Mouse (Mus musculus) cerebellum, adult 11-12 months (tissue): ENCODE data around the gene Cd247.
A peak's percentile ranks its signal among the peaks of the same experiment; 100 is the strongest.

Source experiments
- DNase-seq: peaks from one replicate; pipeline ENCODE4 v3.0.0; 2022

Gene Cd247

DNA sequence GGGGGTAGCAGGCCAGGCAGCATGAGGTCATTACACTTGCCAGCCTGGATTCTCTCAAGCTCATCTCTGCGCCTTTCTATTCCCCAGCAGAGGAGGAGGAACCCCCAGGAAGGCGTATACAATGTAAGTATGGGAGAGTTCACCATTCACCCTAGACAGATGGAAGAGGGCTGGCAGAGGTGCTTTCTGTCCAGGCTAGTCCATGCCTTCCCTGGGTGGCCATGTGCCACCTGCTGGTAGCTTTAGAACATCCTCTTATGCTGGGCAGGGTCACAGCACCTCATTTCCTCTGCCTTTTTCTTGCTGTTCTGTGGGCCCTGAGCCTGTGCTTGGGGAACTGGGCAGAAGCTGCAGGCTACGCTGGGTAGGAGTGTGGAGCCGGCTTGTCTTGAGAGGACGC, 69.9 kb downstream of the Cd247 start:
- no peak for DNase-seq

DNA sequence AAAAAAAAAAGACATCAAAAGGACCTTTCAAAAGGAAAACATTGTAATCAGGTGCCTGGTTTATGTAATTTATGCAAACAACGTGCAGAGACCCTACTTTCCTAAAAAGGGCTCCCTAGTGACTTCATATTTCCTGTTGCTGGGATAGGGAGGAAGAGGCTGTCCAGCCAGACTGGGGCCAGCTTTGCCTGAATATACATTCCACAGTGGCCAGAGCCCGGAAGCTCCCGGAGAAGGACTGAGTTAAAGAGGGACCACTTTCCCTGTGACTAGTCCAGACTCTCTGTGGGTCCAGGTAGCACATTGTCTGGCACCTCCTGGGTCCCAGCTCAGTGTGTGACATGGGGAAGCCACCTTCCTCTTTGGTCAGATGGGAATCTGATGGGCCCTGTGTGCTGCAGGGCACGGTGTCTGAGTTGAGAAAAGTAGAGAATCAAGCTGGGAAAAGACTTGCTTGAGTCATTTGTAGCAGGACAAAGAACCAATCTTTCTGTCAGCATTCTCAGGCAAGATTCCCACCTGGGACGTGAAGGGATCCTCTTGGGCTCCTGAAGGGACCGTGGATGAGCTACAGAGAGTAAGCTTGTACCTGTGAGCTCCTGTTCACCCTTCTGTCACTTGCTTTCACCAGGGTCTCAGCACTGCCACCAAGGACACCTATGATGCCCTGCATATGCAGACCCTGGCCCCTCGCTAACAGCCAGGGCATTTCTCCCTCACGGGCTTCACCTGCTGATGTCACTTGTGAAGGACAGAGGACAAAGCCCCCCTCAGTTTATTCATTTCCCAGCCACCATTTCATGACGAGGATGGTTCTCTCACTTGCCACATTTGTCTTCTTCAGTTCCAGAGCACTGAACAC, 72.1 kb downstream of the Cd247 start:
- DNase-seq: no peak

DNA sequence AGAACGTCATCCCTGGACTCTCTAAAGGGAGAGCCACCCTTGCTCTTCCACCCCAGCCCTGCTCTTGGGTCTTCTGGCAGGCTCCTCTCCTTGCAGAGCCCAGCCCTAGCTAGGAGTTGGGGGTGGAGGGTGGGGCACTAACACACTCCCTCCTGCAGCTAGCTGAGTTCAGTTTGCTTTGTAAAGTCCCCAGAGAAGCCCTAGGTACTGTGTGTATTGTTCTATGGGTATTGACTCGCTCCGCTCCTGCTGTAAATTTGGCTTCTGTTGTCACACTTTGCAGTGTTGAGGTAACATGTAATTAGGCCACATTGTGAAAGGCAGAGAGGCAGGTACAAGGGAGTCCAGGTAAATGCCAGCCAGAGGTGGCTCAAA, 72.7 kb downstream of the Cd247 start:
- no peak for DNase-seq

DNA sequence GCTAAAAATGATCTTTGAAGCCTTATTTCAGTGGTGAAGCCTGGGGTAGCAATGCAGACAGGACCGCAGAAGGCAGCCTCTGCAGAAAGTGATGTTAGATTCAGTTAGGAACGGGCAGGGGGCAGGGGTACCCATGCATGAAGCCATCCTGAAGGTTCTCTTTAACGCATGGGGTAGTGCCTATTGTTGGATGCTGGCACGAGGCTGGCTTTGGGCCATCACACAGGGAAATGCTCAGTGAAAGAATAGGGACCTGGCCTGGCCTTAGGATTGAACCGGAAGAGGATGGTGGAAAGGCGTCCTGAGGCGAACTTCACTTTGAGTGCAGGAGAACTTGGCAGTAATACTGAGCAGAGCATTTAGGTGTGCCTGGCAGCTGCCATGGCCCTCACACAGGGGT, 73.6 kb downstream of the Cd247 start:
- DNase-seq: no peak

DNA sequence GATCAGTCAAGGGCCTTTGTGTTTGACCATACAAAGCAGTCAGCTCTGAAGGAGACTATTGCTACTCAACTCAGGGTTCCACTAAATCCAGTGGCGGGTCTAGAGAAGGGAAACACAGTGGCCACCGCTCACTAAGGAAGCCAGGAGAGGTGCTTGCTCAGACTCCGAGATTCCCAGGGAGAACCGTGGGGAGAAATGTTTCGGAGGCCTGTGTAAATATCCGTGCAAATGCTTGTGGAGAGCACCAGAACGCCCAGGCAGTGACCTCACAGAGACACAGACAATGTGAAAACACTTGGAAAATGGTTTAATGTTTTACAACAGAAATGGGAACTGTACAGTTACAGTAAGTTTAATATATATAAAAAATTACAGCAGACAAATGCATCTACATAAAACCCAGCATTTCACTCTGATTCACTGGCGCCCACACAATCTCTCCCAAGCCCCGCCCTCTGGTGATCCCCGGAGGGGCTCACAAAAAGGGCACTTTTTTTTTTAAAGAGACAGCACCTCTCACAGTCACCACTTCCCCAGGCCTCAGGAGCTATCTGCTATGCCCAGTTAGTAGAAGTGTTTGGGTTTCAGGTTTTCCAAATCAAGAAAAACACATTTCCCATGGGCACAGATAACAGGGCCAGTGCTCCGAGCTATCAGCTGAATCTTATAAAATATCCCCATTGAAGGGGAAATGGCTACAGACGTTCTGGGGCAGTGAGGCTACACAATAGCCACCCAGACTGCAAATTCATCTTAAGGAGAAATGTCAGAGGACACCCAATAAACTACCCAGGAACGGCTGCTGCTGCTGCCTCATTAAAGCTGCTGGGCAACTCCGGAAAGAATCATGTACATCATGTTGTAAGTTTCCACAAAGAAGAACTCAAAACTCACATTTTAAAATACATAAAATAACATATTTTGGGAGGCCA, 76.6 kb downstream of the Cd247 start:
- DNase-seq: no peak

DNA sequence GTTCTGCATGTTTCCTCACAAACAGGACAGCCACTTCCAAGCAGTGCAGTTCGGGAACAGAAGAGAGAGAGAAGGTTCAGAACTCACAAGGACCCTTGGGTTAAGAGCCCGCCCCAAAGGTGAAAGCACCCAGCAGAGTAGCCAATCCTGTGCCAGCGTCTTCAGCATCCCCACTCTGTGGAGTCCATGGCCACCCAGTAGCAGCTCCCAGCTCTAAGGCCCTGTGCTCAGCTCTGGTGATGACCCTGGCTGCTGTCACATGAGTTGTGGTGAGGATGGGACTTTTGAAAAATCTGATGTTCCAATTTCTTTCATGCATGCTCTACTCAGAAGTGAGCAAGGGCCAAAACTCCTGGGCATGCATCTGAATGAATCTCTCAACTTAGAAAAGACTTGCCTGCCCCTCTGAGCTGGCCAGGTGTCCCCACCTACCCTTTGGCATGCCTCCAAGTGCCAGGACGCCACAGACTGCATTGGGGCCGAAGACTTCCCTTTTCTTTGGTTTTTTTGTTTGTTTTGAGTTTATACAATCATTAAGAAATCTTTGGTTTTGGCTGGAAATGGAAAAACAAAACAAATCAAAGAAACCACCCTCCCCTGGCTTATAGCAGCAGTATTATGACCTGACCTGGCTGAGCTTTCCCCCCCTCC, 78.3 kb downstream of the Cd247 start:
- DNase-seq: no peak

DNA sequence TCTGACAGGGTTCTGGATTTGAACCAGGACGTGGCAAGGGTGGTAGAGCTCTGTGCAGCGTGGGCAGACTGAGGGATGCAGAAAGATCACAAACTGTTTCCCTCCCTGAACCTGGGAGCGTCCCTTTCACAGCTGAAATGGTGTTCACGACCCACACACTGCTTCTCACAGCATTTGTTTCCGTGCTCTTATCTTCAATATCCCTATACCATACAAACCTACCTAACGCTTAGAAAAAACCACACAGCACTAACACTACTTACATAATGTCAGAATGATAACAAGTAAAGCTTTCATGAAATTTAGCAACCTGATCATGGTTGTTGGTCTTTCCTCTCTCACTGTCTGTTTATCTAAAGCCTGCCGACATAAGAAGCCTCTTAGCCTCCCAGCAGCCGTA, 80.2 kb downstream of the Cd247 start:
- DNase-seq: no peak

DNA sequence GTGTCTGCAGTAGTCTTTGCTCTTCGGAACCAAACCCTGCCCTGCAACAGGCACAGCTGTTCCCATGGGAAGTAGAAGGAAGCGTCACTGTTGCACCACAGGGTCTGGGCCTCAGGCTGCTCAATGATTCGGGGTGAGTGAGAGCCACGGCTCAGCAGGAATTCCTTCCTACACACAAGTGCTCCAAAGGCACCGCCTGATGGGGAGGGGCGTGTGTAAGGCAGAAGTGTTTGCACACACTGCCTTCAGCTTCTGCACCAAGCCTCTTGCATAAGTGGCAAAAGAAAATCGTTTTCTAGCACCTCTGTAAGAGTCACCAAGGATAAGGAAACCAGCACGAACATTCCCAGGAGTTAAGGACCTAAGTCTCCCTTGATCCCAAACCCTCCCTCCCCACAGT, 86.2 kb downstream of the Cd247 start:
- DNase-seq: no peak

DNA sequence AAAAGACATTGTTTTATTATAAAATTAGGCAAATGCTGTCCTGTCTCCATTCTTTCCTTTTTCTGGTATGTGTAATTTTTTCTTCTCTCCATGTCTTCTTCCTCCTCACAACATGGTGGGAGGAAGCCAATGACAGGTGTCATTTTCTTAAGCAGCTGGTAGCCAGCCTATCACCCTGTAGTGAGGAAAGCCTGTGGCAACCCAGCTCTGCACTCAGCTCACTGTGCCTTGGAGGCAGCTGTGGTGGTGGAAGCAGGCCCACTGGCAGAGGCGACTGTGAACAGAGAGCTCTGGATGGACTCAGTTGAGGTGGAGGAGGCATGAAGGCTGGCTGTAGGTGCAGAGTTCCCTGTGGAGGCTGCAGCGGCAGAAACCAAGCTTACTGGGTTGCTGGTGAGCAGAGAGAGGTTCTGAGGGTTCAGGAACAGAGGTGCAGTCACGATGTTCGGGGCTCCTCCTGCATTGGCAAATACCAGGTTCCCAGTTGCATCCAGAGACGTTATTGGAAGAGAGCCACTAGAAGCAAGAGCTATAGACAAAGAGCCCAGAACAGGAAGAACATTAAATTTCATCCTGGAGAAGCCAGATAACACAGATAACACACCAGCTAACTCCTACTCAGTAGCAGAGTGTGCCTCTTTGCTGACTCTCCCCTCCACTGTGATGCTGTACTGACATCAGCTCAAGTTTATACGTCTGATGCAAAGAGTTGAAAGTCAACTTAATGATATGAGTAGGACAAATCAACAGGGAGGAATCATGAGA, 87.2 kb downstream of the Cd247 start:
- DNase-seq: no peak

DNA sequence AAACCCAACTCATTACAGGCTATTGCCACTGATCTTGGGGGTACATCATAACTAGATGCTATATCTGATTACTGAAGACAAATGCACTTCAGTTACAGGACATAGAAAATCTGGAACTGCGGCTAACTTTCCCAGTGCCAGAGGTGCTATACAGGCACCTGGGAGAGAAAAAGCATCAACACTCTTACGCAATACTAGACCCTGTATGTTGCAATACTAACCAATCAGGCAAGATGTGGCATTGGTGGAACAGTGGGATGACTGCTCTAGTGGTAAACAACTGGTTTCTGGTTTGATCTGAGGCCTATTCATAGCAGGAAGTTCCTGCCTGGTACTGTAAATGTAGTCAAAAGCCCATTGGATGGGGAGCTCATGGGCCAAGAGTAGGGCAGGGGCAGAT, 90.3 kb downstream of the Cd247 start:
- no peak for DNase-seq

DNA sequence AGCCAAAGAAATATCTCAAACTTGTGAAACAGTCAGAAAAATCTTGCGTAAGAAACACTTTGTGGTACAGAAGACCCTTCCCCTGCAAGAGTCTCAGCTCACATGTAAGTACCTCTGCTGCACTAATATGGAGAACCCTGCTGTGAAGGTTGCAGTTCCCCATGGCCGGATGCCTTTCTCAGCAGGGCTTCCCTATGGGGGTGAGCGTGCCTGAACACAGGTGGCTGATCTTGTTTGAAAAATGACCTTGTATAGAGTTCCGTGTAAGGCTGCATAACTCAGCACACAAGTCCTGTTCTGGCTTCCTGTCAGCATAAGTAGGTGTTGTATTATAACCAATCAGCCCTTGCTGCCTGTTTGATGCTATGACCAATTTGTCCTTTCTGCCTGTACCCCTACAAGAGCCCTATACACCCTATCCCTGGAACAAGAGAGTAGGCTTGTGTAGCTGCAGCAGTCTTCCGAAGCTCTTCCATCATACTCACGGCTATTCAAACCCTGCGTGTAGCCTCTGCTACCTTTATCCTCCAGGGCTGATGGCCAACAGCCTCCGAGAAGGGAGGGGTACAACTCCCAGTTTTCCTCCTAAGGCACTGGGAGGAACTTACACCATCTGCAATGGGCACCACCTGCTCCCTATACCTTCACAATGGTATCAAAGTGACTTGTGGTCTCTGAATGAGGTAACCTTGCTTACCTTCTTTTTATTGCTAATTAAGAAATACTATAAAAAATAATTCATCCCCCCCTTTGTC, 93.8 kb downstream of the Cd247 start:
- DNase-seq: peak; percentile 22

DNA sequence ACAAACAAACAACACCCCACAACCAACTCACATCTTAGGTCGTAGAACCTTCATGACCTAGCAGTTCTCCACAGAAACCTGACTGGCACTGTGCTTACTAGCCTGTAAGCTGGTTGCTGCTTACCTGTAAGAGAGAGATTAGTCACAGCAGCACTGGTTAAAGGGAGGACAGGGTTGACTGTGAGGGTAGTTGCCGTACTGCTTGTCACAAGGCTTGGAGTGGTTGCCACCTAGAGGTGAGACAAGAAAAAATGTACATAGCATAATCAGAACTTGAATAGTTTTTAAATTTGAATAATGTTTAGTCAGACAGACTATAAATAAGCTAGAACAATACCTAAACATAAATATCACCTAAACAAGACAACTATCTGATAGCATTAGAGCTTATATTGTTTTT, 103.2 kb downstream of the Cd247 start:
- DNase-seq: no peak

DNA sequence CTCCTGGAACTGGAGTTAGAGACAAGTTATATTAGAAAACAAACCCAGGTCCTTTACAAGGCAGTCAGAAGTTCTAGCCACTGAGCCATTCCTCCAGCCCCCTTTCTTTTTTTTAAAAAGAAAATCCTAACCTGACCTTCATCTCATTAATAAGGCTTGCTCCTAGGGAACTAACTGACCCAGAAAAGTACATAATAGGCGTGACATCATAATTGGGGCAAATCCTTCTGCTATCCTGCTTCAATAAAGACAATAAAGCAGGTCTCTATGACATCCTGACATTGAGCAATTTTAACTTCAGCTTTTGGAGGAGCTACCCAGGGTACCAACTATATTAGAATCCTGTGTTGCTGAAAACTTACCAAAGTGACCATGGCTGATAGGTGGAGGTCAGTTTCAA, 115.1 kb downstream of the Cd247 start:
- DNase-seq: no peak

DNA sequence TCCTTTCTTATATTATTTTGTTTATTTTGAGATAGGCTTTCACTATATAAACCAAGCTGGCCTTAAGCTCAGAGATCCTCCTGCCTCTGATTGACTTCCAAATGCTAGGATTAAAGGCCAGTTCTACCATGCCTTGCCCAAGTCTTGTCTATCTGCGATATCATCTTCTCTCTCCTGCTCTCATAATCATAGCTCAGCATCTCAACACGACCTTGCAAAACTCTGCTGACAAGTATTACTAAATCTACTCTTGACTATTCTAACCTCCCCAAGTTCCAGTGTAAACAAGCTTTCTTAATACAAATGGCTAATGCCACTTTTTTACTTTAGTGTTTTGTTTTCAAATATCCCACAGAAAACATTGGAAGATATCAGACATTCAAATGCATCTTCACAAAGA, 119.7 kb downstream of the Cd247 start:
- DNase-seq: no peak

DNA sequence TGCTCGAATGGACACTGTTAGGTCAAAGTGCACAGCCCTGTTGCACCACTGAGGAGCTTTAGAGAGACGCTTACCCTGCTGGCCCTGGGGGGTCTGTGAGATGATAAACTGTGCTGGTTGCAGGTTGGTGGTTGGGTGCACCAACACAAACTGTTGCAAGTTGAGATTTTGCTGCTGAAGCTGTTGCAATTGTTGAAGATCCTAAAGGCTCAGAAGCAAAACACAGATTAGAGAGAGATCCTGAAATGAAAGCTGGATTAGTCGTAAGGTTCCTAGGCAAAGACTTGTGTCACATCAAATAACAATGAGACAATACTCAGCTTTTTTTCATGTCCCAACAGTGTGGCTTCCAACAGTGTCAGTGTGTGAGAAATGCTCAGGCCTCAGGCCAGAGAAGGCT, 120.3 kb downstream of the Cd247 start:
- DNase-seq: no peak

DNA sequence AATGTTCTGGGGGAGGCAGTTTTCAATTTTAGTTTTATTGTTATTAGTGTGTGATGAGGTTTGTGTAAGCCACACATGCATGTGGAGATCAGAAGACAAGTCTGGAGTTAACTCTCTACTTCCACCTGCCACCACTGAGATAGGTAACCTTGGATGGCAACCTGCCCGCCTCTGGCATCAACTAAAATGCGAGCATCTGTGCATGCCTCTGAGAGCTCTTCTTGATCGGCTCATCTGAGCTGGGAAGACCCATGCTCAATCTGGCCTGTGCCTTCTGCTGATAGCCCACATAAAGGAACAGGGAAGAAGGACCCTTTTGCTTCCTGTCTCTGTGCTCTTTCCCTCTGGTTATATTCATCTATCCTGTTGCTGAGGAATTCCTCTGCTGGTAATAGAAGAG, 121.0 kb downstream of the Cd247 start:
- peak; percentile 79 for DNase-seq

DNA sequence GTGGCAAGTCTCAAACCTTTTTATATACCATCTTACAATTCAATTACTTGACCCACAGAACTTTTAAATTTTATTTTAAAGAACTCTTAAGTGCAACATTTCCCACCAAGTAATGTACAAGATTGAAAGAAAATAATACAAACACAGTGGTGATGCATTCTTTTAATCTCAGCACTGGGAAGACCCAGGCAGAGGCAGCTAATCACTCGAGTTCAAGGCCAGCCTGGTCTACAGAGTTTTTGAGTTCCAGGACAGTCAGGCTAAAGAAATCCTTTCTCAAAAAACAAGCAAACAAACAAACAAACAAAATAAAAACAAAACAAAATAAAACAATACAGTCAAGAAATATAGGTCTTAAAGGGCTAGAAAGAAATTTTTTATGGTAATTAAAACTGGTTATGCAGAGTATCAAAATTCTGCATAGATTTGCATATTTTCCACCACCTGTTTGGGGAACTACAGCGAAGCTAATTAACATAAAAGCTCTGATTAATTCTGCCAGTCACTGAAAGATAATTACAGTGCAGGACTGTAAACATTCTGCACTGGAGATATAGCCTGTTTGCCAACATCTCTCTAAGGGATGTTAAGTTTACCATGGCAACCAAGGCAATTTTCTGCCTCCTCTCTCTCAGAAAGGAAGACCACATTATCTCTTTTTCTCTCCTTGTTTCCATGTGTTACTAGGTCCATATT, 125.4 kb downstream of the Cd247 start:
- no peak for DNase-seq

DNA sequence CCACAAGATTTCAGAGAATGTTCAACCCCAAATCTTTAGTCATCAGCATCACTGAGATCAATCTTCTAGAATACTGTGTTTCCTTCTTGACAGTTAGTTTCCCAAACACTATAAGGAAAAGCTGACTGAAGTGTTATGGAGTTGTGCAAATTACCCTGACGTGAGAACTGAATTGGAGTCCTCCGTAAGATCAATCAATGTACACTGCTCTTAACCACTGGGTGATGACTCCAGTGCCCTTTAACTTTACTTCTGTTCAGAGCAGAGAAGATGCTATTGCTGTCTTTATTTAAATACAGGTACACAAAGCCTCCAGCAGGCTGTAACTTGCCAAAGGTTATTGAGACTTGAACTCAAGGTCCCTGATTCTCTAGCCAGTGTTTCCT, 125.9 kb downstream of the Cd247 start:
- DNase-seq: no peak

DNA sequence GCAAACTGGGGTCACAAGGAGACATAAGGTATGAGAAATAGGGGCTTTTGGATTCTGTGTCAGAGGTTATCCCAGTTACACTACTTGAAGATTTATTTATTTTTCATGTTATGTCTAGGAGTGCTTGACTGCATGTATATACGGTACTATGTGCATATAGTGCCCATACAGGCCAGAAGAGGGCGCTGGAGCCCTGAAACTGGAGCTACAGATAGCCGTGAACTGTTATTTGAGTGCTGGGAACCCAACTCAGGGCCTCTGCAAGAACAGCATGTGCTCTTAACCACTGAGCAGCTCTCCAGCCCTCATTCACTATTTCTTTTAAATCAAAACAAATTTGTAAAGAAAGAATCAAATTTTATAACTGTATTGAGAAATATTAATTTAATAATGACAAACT, 132.5 kb downstream of the Cd247 start:
- no peak for DNase-seq

DNA sequence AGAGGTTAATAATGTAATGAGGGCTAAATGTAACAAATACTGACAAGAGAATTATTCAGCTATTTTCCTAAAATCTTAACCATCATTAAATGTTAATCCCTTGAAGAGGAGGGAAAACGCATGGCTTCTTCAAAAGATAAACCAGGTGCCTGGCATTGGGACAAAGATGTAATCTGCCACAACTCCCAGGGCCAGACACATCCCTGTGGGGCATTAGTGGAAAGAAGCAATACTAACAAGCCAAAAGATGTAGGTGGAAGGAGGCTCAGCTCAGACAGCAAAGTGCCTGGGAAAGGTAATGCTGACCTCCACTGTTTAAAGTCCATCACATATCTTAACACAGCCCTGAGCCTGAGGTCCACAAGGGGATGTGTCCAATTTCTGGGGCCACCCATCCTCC, 134.0 kb downstream of the Cd247 start:
- DNase-seq: peak; percentile 21

DNA sequence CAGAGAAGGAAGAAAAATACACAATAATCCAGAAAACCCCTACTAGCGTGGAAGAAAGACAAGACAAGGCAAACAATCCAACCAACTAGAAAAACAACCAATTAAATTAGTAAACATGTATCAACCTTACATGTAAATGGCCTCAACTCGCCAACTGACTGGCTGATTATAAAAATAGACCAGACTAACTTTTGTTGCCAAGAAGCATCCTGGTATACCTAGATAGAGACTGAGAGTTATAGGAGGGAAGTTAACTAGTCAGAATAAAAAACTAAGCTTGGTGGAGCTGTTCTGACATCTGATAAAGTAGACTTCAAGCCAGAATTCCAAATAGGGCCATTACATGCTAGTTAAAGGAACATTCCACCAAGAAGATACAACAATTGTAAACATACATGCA, 136.7 kb downstream of the Cd247 start:
- no peak for DNase-seq
